Mouse (Mus musculus): ENCODE measurements at regions not wholly inside any gene's neighbourhood (a gene's known extent, or its start where the extent isn't known, plus 50 kb on each side); places are given as distances from the start of the nearest gene placed in this dataset.

DNA sequence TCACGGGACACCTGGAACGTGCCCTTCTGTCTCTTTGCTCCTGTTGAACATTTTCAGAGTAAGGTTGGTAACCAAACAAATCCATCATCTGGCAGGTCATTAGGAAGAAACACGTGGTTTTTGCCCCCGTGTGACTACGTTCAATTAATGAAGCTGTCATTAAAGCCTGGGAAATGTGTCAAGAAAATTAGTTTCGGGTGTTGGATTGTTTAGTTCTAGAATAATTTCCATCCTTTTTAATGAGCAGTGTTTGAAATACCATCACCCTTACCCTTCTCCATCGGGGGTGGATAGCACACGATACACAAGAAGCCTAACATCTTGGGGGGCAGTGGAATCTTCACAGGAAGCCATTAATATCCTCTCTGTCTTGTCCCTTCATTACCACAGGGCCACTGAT is 107.7 kb downstream of the Far1 start:
- H3K27ac ChIP-seq (ENCODE audit: low read depth, low read length): no peak overlapping the region
- H3K4me2 ChIP-seq (replicated peaks; ENCODE audit: low read depth): no peak overlapping the region
- no peak overlapping the region for H3K4me3 ChIP-seq (ENCODE audit: low read depth, low read length)
- H3K36me3 ChIP-seq (ENCODE audit: control insufficient read depth, insufficient read depth): no peaks in the 10 kb centered on the region
- H3K9ac ChIP-seq (ENCODE audit: low read depth, low read length): no peak overlapping the region
- H3K27me3 ChIP-seq (replicated peaks; ENCODE audit: control insufficient read depth, insufficient read depth, low read length): no peaks in the 10 kb centered on the region
- no peak for TF ChIP-seq CTCF (IDR thresholded peaks at IDR 0.05; ENCODE audit: low read depth)
- ATAC-seq: no peak
- 65% methylated on average over 8 of the region's 8 CpGs for WGBS
- H3K4me1 ChIP-seq (replicated peaks; ENCODE audit: control insufficient read depth, insufficient read depth, low read length): no peaks in the 10 kb centered on the region
- no peaks in the 10 kb centered on the region for H3K9me3 ChIP-seq (ENCODE audit: control insufficient read depth)

- Histone ChIP-seq H3K9ac (ENCODE audit: low read depth, low read length) (no peak overlapping the region), H3K36me3 (ENCODE audit: control insufficient read depth, insufficient read depth) (no peaks in the 10 kb centered on the region), H3K27me3 (replicated peaks; ENCODE audit: control insufficient read depth, insufficient read depth, low read length) (no peaks in the 10 kb centered on the region), H3K27ac (ENCODE audit: low read depth, low read length) (no peak overlapping the region), H3K4me1 (replicated peaks; ENCODE audit: control insufficient read depth, insufficient read depth, low read length) (no peaks in the 10 kb centered on the region), H3K4me2 (replicated peaks; ENCODE audit: low read depth) (no peak overlapping the region), H3K9me3 (ENCODE audit: control insufficient read depth) (no peaks in the 10 kb centered on the region), H3K4me3 (ENCODE audit: low read depth, low read length) (no peak overlapping the region)
- TF ChIP-seq CTCF (IDR thresholded peaks at IDR 0.05; ENCODE audit: low read depth): no peak
- no peak for ATAC-seq
- WGBS: 61% methylated on average over 13 of the region's 13 CpGs
These were observed 108.4 kb downstream of the Far1 start for GRCm38 (mm10) chr7:113621898-113622510.

DNA sequence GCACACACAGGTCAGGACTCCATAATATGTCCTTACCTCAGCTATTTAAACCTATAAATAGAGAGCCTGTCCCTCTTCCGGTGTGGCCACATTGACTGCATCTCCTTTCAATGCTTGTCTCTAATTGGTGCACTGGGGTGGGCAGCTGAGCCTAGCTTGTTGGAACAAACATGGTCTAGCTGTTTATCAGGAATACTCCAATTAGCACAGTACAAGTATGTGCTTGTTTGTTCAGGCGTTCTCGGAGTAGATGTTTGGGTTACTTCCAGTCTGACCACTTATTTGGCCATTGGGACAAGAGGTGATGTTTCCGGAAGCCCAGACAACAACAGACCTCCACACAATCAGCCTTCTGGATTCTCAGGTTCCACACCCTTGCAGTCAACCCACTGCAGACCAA is 109.7 kb downstream of the Far1 start:
- no peaks in the 10 kb centered on the region for H3K4me1 ChIP-seq (replicated peaks; ENCODE audit: control insufficient read depth, insufficient read depth, low read length)
- no peaks in the 10 kb centered on the region for H3K9me3 ChIP-seq (ENCODE audit: control insufficient read depth)
- H3K9ac ChIP-seq (ENCODE audit: low read depth, low read length): no peak overlapping the region
- H3K36me3 ChIP-seq (ENCODE audit: control insufficient read depth, insufficient read depth): no peaks in the 10 kb centered on the region
- H3K4me2 ChIP-seq (replicated peaks; ENCODE audit: low read depth): no peak overlapping the region
- WGBS: 61% methylated on average over 4 of the region's 4 CpGs
- ATAC-seq: no peak
- no peak overlapping the region for H3K4me3 ChIP-seq (ENCODE audit: low read depth, low read length)
- H3K27ac ChIP-seq (ENCODE audit: low read depth, low read length): no peak overlapping the region
- H3K27me3 ChIP-seq (replicated peaks; ENCODE audit: control insufficient read depth, insufficient read depth, low read length): no peaks in the 10 kb centered on the region
- TF ChIP-seq CTCF (IDR thresholded peaks at IDR 0.05; ENCODE audit: low read depth): no peak

DNA sequence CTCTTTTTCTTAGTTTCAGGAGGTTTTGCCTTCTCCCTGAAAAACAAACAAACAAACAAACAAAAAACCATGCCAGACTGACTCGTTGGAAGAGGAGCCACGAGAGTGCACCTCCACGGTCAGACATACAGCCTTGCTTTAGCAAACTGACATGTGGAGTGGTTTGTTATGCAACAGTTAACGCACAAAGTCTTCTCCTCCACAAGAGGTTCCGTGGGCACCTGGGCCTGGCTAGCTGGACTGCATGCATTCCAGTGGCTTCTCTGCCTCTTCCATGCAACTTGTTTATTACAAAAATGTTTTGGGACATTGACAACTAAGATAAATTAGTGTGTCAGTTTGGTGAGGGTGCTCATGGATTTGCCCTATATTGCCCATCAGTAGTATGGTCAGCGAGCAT is 110.3 kb downstream of the Far1 start:
- H3K9me3 ChIP-seq (ENCODE audit: control insufficient read depth): no peaks in the 10 kb centered on the region
- no peak overlapping the region for H3K9ac ChIP-seq (ENCODE audit: low read depth, low read length)
- H3K4me2 ChIP-seq (replicated peaks; ENCODE audit: low read depth): no peak overlapping the region
- 79% methylated on average over 6 of the region's 6 CpGs for WGBS
- no peak for TF ChIP-seq CTCF (IDR thresholded peaks at IDR 0.05; ENCODE audit: low read depth)
- no peak overlapping the region for H3K4me3 ChIP-seq (ENCODE audit: low read depth, low read length)
- no peaks in the 10 kb centered on the region for H3K27me3 ChIP-seq (replicated peaks; ENCODE audit: control insufficient read depth, insufficient read depth, low read length)
- ATAC-seq: no peak
- H3K4me1 ChIP-seq (replicated peaks; ENCODE audit: control insufficient read depth, insufficient read depth, low read length): no peaks in the 10 kb centered on the region
- H3K27ac ChIP-seq (ENCODE audit: low read depth, low read length): no peak overlapping the region
- H3K36me3 ChIP-seq (ENCODE audit: control insufficient read depth, insufficient read depth): no peaks in the 10 kb centered on the region

- H3K27me3 ChIP-seq (replicated peaks; ENCODE audit: control insufficient read depth, insufficient read depth, low read length): no peaks in the 10 kb centered on the region
- no peaks in the 10 kb centered on the region for H3K36me3 ChIP-seq (ENCODE audit: control insufficient read depth, insufficient read depth)
- no peak overlapping the region for H3K4me2 ChIP-seq (replicated peaks; ENCODE audit: low read depth)
- ATAC-seq: no peak
- H3K4me1 ChIP-seq (replicated peaks; ENCODE audit: control insufficient read depth, insufficient read depth, low read length): no peaks in the 10 kb centered on the region
- TF ChIP-seq CTCF (IDR thresholded peaks at IDR 0.05; ENCODE audit: low read depth): no peak
- no peaks in the 10 kb centered on the region for H3K9me3 ChIP-seq (ENCODE audit: control insufficient read depth)
- H3K9ac ChIP-seq (ENCODE audit: low read depth, low read length): no peak overlapping the region
- no peak overlapping the region for H3K4me3 ChIP-seq (ENCODE audit: low read depth, low read length)
- no peak overlapping the region for H3K27ac ChIP-seq (ENCODE audit: low read depth, low read length)
These were observed 113.1 kb downstream of the Far1 start for GRCm38 (mm10) chr7:113626734-113627133.

DNA sequence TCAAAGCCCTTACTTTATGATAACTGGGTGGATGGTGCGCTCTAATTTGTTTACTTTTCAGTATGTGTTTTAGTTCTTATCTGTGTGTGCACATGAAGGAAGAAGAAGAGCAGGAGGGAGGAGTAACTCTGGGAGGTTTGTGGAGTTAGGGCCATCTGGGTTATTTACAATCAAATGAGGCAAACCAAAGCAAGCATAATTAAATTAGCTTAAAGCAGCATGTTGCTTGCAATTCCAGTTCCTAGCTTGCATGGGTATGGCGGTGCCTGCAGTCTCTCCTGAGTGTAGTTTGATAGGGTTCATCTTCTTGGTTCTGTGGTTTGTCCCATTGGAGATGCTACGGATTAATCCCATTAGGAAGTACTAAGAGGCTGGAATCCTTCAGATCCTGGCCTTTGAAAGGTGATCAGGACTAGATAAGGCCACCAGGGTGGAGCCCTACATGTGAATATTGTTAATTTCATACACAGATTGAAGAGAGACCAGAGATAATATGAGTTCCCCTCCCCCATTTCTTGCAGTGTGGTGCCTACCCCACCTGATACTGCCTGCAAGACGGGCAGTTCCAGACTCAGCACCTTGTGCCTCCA is 123.5 kb downstream of the Far1 start:
- ATAC-seq: no peak
- 61% methylated on average over 4 of the region's 4 CpGs for WGBS
- TF ChIP-seq CTCF (IDR thresholded peaks at IDR 0.05; ENCODE audit: low read depth): no peak

More for the DNA sequence above, 123.5 kb downstream of the Far1 start:
- no peak overlapping the region for H3K4me3 ChIP-seq (ENCODE audit: low read depth, low read length)
- no peaks in the 10 kb centered on the region for H3K9me3 ChIP-seq (ENCODE audit: control insufficient read depth)
- H3K9ac ChIP-seq (ENCODE audit: low read depth, low read length): no peak overlapping the region
- H3K27me3 ChIP-seq (replicated peaks; ENCODE audit: control insufficient read depth, insufficient read depth, low read length): no peaks in the 10 kb centered on the region
- H3K27ac ChIP-seq (ENCODE audit: low read depth, low read length): no peak overlapping the region
- no peak overlapping the region for H3K4me2 ChIP-seq (replicated peaks; ENCODE audit: low read depth)
- H3K4me1 ChIP-seq (replicated peaks; ENCODE audit: control insufficient read depth, insufficient read depth, low read length): no peaks in the 10 kb centered on the region
- no peaks in the 10 kb centered on the region for H3K36me3 ChIP-seq (ENCODE audit: control insufficient read depth, insufficient read depth)

All from intestine, postnatal 0 days (tissue).